Mouse (Mus musculus): ENCODE data around the gene Sapcd1.
A peak's percentile ranks its signal among the peaks of the same experiment; 100 is the strongest.
"Not testable (repeated sequence)": the region's sequence is repeated elsewhere in the genome, so short reads cannot be mapped to it uniquely, and the experiment has no call there.

Gene Sapcd1

GRCm38 (mm10) chr17:35007387-35007991 is 20.3 kb downstream of the Sapcd1 start:
- no peak for DNase-seq (ENCODE audit: low spot score)

DNA sequence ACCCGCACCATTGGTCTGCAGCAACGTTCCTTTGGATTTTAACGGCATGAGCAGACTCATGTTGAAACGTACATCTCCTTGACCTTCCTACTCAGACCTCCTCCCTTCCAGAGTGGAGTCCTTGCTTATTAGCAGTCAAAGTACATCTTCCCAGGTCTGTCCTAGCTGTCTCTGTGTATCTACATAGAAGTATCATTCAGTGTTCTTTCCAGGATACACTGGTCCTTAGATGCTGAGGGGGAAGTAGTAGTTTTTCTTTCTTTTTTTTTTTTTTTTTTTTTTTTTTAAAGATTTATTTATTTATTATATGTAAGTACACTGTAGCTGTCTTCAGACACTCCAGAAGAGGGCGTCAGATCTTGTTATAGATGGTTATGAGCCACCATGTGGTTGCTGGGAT is 21.9 kb downstream of the Sapcd1 start:
- DNase-seq (ENCODE audit: low spot score) = not testable (repeated sequence)

GRCm38 (mm10) chr17:35005158-35005557 is 22.7 kb downstream of the Sapcd1 start:
- no peak for DNase-seq (ENCODE audit: low spot score)

DNA sequence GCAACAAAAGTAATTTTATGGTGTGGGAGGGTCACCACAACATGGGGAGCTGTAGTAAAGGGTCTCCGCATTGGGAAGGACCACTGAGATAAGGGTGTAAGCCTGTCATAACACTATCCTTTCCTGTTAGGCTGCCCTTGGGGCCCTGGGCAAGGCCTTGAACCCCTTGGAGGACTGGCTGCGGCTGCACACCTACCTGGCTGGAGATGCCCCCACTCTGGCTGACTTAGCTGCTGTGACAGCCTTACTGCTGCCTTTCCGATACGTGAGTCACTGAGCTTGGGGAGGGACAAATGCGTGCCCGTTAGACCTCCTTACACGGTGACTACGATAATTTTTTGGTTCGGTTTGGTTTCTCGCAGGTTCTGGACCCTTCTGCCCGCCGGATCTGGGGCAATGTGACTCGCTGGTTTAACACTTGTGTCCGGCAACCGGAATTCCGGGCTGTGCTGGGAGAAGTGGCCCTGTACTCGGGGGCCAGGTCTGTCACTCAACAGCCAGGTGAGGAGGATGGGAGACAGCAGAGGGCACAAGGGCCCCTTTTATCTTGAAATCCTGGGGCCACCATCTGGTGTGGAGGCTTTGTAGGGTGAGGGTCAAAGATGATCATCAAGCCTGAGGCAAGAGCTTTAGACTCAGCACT is 23.6 kb downstream of the Sapcd1 start:
- no peak for DNase-seq (ENCODE audit: low spot score)

DNA sequence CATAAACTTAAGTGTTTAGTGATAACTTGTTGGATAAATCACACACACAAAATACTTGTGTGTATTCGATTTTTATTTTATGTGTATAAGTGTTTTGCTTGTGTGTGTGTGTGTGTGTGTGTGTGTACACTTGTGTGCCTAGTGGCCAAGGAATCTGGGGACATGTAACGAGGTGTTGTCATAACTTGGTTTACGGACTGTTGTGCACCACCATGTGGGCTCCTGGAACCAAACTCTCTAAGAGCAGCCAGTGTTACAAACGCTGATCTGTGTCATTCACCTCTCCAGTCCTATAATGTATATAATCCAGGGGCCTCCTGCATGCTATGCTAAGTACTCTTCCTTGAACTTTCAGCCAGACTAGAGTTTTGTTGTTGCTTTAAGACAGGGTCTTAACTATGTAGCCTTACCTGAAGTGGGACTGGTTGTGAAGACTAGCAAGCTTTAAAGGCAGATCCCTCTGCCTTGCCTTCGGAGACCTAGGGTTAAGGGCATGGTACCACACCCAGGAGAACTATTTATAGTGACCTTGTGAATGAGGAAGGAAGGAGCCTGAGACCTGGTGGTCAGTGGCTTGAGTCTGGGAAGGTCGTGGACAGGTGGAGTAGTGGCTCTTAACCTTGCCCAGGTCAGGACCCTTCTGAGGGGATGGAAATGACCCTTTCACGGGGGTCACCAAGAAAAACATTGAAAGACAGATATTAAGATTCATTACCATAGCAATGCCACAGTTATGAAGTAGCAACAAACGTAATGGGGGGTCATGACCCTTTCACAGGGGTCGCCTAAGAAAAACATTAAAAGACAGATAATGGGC is 24.6 kb downstream of the Sapcd1 start:
- DNase-seq (ENCODE audit: low spot score) = no peak

DNA sequence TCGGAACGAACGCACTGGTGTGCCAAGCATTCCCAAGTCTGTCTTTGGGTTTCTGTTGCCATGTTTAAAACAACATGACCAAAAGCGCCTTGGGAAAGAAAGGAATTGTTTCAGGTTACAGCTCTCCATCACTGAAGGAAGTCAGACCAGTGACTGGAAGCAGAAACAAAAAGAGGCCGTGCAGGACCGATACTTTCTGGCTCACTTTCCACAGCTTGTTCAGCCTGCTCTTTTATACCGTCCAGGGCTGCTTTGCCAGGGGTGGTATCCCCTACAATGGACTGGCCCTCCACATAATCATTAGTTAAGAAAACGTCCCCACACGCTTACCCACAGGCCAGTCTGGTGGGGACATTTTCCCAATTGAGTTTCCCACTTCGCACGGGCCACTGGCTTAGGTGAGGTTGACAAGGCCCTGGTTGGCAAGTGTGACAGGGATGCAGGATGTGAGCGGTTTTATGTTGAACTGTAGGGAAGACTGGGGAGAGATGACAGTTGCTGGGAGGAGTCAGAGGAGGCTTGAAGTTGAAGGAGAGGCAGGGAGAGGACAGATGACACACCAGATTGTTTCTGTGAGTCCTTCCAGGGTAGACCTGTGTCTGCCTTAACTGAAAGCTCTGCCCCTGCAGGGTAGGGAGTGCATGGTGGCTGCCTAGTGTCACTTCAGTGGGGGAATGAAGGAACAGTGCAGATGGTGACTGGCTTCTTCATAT is 25.5 kb downstream of the Sapcd1 start:
- no peak for DNase-seq (ENCODE audit: low spot score)

DNA sequence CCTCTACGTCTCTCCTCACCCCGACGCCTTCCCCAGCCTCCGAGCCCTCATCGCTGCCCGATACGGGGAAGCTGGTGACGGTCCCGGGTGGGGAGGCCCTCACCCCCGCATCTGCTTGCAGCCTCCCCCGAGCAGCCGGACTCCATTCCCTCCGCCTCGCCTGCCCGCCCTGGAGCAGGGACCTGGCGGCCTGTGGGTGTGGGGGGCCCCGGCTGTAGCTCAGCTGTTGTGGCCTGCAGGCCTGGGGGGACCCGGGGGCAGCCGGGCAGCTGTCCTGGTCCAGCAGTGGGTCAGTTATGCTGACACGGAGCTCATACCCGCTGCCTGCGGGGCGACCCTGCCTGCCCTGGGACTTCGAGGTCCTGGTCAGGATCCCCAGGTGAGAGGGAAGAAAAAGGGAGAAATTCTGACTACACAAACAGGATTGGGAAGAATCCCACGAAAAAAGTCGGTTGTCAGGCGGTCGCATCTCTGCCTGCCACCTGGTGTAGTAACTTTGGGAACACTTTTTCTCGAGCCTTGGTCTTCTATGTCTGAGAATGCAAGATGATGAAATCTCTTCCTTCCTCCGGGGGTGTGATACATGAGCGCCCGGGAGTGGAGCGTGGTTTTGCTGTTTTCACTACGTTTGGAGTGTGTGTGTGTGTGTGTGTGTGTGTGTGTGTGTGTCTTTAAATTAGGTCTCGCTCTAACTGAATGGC is 26.2 kb downstream of the Sapcd1 start:
- no peak for DNase-seq (ENCODE audit: low spot score)

DNA sequence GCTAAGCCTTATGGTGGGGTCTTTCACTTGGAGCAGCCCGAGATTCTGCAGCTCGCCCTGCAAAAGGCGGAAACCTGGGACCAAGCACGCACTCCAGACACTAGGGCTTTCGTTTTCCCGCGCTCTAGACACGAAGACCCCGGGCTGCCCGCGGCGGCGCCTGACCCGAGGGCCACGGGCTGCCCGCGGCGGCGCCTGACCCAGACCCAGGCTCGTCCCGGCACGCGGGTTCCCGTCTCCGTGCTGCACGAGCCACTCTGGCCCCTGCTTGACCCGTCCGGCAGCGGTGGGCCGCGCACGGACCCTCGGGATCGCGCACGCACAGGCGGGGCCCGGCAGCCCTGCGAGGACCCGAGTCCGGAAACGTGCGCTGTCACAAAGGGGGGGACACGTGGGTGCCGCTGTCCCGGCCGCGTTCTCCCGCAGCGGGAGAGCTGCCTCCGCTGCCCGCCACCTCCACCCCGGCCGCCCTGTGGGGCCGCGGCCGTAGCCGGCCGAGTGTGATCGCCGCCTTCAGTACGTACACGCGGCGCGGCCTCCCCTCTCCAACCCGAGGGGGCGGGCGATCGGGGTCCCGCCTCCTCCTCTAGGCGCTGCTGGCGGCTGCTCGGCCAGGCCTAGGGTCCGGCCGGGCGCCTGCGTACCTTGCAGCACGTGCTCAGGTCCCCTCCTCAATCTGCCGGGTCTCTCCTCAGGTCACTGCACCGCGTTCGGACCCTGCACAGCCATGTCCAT is 26.9 kb downstream of the Sapcd1 start, which contains the start of gene Vars:
Vars (plus strand) TSS at position 271 of the 735 bp plus-strand sequence.
- DNase-seq (ENCODE audit: low spot score) = peak; percentile 86

DNA sequence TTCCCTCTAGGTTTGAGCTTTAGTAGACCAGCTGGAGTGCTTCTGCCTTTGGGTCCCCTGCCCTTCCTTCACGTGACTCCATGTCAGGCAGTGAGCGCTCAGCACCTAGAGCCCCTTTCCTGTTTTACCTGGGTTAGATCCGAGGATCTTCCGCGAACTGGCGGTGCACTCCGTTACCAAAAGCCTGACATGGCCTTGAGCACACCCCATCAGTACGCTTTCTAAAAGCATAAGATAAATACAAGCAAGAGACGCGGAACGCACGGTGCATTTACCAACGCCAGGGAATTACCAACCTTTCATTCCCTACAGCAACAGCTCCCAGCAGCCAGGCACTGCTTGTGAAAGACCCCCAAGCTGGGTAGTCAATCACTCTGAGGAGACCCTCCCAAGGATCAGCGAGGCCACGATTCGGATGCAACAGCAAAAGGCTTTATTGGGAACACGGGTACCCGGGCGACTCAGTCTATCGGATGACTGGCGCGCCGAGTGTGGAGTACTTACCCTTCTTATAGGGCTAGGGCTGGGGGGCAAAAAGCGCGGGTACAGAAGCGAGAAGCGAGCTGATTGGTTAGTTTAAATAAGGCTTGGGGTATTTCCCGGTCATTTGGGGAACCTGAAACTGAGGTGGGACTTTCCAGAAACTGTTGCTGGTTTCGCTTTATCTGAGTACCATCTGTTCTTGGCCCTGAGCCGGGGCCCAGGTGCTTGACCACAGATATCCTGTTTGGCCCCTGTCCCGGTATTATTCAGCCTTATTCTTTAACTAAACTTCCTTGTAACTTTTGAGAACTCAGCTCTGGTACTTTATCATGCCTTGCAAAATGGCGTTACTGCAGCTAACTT is 27.7 kb downstream of the Sapcd1 start:
- DNase-seq (ENCODE audit: low spot score) = peak; percentile 74

DNA sequence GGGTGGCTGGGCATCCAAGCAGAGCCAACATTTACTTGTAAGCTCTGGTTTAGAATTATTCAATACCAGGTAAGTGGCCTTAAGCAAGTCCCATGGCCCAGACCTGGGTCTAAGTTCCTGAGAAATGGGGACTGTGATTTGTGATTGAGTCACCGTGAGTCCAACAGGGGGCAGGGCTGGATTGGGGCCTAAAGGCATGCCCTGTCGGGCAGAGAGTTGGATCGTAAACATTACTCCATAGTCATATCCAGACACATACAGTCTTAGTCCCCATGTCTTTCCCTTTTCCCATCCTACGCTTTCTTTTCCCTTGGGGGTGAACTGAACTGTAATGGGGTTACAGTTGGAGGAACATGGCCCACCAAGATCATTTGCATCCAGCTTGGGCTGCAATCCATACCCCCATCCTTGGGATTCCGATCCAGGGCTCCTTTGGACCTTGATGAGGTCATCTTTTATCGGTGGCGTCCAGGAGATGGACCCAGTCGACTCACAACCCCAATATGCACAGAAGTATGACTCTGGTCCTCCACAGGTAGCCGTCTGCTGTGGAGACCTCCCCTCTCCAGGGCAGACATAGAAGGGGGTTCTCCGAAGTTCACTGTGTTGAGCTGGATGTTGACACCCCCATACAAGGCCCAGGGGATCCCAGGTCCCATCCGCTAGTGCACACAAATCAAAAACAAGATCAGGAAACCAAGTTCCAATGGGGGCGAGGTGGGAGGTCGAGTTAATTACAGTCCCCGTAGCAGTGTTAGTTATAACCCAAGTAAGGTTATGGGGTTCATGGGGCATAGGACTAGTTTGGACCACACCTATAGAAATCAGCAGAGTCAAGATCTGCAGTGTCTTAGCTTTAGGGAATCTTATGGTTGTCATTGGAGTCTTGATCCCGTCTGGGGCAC is 29.0 kb downstream of the Sapcd1 start:
- no peak for DNase-seq (ENCODE audit: low spot score)

DNA sequence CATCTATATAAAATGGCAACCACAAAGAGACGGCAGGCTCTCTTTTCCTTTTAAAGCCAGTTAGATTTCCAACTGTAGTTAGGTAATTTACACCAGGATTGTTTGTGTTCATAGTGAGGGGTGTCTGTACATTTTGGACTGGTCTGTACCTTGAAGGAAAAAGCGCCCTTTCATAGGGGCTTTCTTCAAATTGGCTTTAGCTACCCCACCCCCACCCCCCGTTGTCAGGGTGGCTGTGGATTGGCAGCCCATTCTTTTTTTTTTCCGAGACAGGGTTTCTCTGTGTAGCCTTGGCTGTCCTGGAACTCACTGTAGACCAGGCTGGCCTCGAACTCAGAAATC is 30.7 kb downstream of the Sapcd1 start:
- DNase-seq (ENCODE audit: low spot score) = no peak

GRCm38 (mm10) chr17:34996411-34997141 is 31.2 kb downstream of the Sapcd1 start:
- DNase-seq (ENCODE audit: low spot score) = no peak

DNA sequence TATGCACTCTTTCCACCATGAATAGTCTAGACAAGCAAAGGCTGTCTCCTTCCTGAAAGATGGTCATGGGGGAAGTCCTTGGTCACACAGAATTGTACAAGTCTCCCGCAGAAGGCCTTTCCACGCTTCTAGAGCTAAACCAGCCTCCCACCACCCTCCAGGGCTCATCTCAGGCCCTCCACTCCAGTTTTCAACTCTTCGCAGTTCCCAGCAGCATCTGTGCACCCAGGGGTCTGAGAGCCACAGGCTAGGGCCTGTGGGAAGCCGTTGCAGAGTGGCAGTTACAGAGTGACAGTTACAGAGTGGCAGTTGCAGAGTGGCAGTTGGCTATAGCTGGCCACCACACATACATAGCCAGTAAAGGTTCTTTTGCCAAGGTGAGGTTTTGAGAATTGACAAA is 31.9 kb downstream of the Sapcd1 start:
- not testable (repeated sequence) for DNase-seq (ENCODE audit: low spot score)

DNA sequence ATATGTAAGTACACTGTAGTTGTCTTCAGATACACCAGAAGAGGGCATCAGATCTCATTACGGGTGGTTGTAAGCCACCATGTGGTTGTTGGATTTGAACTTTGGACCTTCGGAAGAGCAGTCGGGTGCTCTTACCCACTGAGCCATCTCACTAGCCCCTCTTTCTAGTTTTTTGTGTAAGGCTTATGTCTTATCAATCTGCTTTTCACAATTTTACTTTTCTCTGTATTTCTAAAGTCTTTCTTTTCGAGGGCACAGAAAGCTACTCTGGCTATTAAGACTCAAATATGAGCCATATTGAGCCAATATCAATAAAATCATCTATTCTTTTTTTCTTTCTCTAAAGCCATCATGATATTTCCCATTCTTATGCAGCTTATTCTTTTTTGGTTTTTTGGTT is 32.6 kb downstream of the Sapcd1 start:
- DNase-seq (ENCODE audit: low spot score) = not testable (repeated sequence)

GRCm38 (mm10) chr17:34994751-34995150 is 33.1 kb downstream of the Sapcd1 start:
- no peak for DNase-seq (ENCODE audit: low spot score)

- DNase-seq (ENCODE audit: low spot score) = no peak
Measured at GRCm38 (mm10) chr17:34984218-34984617, 43.6 kb downstream of the Sapcd1 start.

DNA sequence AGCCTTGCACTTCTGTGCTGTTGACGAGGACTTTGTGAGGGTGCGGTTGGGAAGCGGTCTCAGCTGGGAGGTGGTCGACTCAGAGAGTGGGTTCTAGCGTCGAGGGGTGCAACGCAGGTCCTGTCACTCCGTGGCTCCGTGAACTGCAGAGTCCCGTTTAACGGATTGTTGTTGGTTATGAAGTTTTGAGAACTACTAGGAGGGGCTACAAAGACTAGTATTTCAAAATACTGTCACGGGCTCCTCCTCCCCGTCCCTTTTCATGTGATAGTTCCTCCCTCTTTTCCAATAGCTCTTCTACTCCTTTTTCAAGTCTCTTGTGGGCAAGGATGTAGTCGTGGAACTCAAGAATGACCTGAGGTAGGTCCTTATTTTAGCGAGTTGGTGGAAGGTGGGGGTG is 45.5 kb downstream of the Sapcd1 start:
- DNase-seq (ENCODE audit: low spot score) = no peak

DNA sequence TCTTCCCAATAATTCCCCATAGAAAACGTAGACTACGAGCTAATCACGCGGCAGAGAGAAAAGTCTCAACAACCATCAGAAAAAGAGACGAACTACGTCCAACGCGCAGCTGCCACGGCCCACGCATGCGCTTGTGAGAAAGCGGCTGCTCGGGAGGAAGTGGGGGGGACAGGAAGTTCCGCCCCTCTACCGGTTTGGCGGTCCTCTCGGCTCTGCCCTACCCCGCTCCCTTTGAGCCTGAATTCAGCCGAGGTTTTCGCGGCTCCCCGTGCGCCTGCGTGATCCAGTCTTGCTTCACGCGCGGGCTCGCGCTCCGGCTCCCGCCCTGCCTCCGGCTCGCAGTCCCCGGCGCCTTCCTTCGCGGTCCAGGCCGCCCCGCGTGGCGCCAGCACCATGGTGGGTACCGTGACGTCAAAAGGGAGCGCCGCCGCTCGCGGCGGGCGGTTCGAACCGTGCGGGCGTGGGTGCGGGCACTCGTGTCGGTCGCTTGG is 46.1 kb downstream of the Sapcd1 start, which contains the start of gene Lsm2:
Lsm2 (plus strand) TSS at position 173 of the 491 bp plus-strand sequence.
- DNase-seq (ENCODE audit: low spot score) = peak; percentile 90
